Mouse (Mus musculus) CH12.LX (cell line): ENCODE data around the gene Tekt3. TPM values are rescaled to one million over a fixed set of nuclear protein-coding genes. Genes with fewer than 3 reads are reported as not detected.

ENCODE experiments used
- DNase-seq: peaks from one replicate; pipeline ENCODE4 v3.0.0-alpha.2; 2013; ENCODE audit errors: extremely low read depth
- H3K27ac ChIP-seq: 2 replicates; pipeline ENCODE4 v1.5.1; 2012; ENCODE audit warnings: low read depth, mild to moderate bottlenecking, control low read depth, moderate library complexity; ENCODE audit not compliant: insufficient read depth
- H3K27me3 ChIP-seq: replicated peaks from 2 replicates; pipeline ENCODE3; 2012; ENCODE audit warnings: inconsistent platforms
- H3K36me3 ChIP-seq, 2 experiments: replicated peaks in 1 of 2; 2 replicates each; pipeline versions ENCODE3 to v1.6.1; 2012; ENCODE audit warnings: inconsistent platforms in 1 of 2, low read length in 1 of 2, mild to moderate bottlenecking in 1 of 2, mixed read lengths in 1 of 2, moderate library complexity in 1 of 2; ENCODE audit not compliant: control insufficient read depth in 1 of 2, insufficient read depth in 1 of 2
- H3K4me1 ChIP-seq, 2 experiments: 2 replicates each; pipeline ENCODE4 v1.6.1; 2012; ENCODE audit warnings: inconsistent platforms in 1 of 2, moderate library complexity in 1 of 2; ENCODE audit not compliant: insufficient read depth in 2 of 2, control insufficient read depth in 1 of 2
- H3K4me2 ChIP-seq: 2 replicates; pipeline ENCODE4 v1.6.1; 2012; ENCODE audit warnings: low read depth, mild to moderate bottlenecking, control low read depth; ENCODE audit not compliant: poor library complexity, insufficient read depth, severe bottlenecking
- H3K4me3 ChIP-seq, 3 experiments: fragments of 150-350 bp in 1 of 3; sonication (generic) in 1 of 3; replicated peaks in 1 of 3; 2 replicates each; pipeline versions ENCODE3 to v1.5.1; 2011 to 2012; ENCODE audit warnings: low read depth in 2 of 3, low read length in 2 of 3, mild to moderate bottlenecking in 2 of 3, moderate library complexity in 2 of 3, control low read depth in 1 of 3, improper control_type of control experiment in 1 of 3, inconsistent platforms in 1 of 3, mixed read lengths in 1 of 3; ENCODE audit not compliant: poor library complexity in 1 of 3
- H3K79me2 ChIP-seq: replicated peaks from 2 replicates; pipeline ENCODE4 v1.6.1; 2012; ENCODE audit warnings: mild to moderate bottlenecking, moderate library complexity; ENCODE audit not compliant: control insufficient read depth, poor library complexity, insufficient read depth, severe bottlenecking; ENCODE audit errors: extremely low read depth
- H3K9ac ChIP-seq: 2 replicates; pipeline ENCODE4 v1.6.1; 2012; ENCODE audit warnings: low read depth, mild to moderate bottlenecking, control low read depth, moderate library complexity; ENCODE audit not compliant: insufficient read depth
- H3K9me3 ChIP-seq: replicated peaks from 2 replicates; pipeline ENCODE3; 2012; ENCODE audit warnings: low read length, inconsistent platforms, mixed read lengths
- BHLHE40 ChIP-seq: IDR thresholded peaks from 2 replicates; pipeline ENCODE4 v1.6.1; 2011; ENCODE audit warnings: mild to moderate bottlenecking, low read depth, low read length, improper control_type of control experiment
- CHD1 ChIP-seq: IDR thresholded peaks from 2 replicates; pipeline ENCODE4 v1.6.1; 2012; ENCODE audit warnings: low read depth, low read length, improper control_type of control experiment, inconsistent platforms
- CHD2 ChIP-seq: IDR thresholded peaks from 2 replicates; pipeline ENCODE4 v1.6.1; 2011; ENCODE audit warnings: low read length, improper control_type of control experiment
- CTCF ChIP-seq, 2 experiments: IDR thresholded peaks in 1 of 2; conservative IDR thresholded peaks in 1 of 2; 2 replicates each; pipeline ENCODE4 v1.5.1; 2011 to 2012; ENCODE audit warnings: low read depth in 2 of 2, low read length in 2 of 2, improper control_type of control experiment in 1 of 2, inconsistent platforms in 1 of 2, mild to moderate bottlenecking in 1 of 2, moderate library complexity in 1 of 2
- E2F4 ChIP-seq: IDR thresholded peaks from 2 replicates; pipeline ENCODE4 v1.6.1; 2011; ENCODE audit warnings: low read depth, low read length, improper control_type of control experiment; ENCODE audit not compliant: insufficient replicate concordance
- EP300 ChIP-seq: IDR thresholded peaks from 2 replicates; pipeline ENCODE4 v1.6.1; 2011; ENCODE audit warnings: low read length, improper control_type of control experiment
- ETS1 ChIP-seq: conservative IDR thresholded peaks from 2 replicates; pipeline ENCODE4 v1.6.1; 2012; ENCODE audit warnings: low read depth, mild to moderate bottlenecking, inconsistent platforms, low read length, improper control_type of control experiment, moderate library complexity
- IRF4 ChIP-seq: IDR thresholded peaks from 2 replicates; pipeline ENCODE4 v1.6.1; 2014; ENCODE audit warnings: low read depth, mild to moderate bottlenecking, inconsistent platforms, low read length, improper control_type of control experiment
- JUND ChIP-seq: conservative IDR thresholded peaks from 2 replicates; pipeline ENCODE4 v1.6.1; 2011; ENCODE audit warnings: low read depth, low read length, improper control_type of control experiment
- KAT2A ChIP-seq: IDR thresholded peaks from 2 replicates; pipeline ENCODE4 v1.6.1; 2012; ENCODE audit warnings: low read length, improper control_type of control experiment, inconsistent platforms; ENCODE audit not compliant: insufficient replicate concordance
- MAFK ChIP-seq: IDR thresholded peaks from 2 replicates; pipeline ENCODE4 v1.6.1; 2011; ENCODE audit warnings: low read length, improper control_type of control experiment; ENCODE audit not compliant: insufficient replicate concordance
- MAX ChIP-seq: IDR thresholded peaks from 2 replicates; pipeline ENCODE4 v1.6.1; 2011; ENCODE audit warnings: low read length, improper control_type of control experiment
- MAZ ChIP-seq: IDR thresholded peaks from 2 replicates; pipeline ENCODE4 v1.6.1; 2012; ENCODE audit warnings: low read depth, mild to moderate bottlenecking, inconsistent platforms, low read length, improper control_type of control experiment, moderate library complexity
- MEF2A ChIP-seq: IDR thresholded peaks from 2 replicates; pipeline ENCODE4 v1.6.1; 2014; ENCODE audit warnings: low read depth, mild to moderate bottlenecking, inconsistent platforms, low read length, improper control_type of control experiment, borderline replicate concordance
- MYC ChIP-seq: IDR thresholded peaks from 2 replicates; pipeline ENCODE4 v1.6.1; 2011; ENCODE audit warnings: low read depth, mild to moderate bottlenecking, improper control_type of control experiment, low read length
- NRF1 ChIP-seq: IDR thresholded peaks from 2 replicates; pipeline ENCODE4 v1.6.1; 2014; ENCODE audit warnings: low read depth, mild to moderate bottlenecking, inconsistent platforms, low read length, improper control_type of control experiment, moderate library complexity
- PAX5 ChIP-seq: IDR thresholded peaks from 2 replicates; pipeline ENCODE4 v1.6.1; 2012; ENCODE audit warnings: low read length, inconsistent platforms, mixed read lengths
- POLR2AphosphoS2 ChIP-seq: IDR thresholded peaks from 2 replicates; pipeline ENCODE4 v1.6.1; 2011; ENCODE audit warnings: low read depth, low read length, improper control_type of control experiment
- TCF12 ChIP-seq: IDR thresholded peaks from 2 replicates; pipeline ENCODE4 v1.6.1; 2014; ENCODE audit warnings: low read depth, mild to moderate bottlenecking, inconsistent platforms, low read length, improper control_type of control experiment
- UBTF ChIP-seq: IDR thresholded peaks from 2 replicates; pipeline ENCODE4 v1.6.1; 2012; ENCODE audit warnings: low read depth, mild to moderate bottlenecking, inconsistent platforms, low read length, improper control_type of control experiment, moderate library complexity
- USF2 ChIP-seq: conservative IDR thresholded peaks from 2 replicates; pipeline ENCODE4 v1.6.1; 2011; ENCODE audit warnings: low read depth, low read length, improper control_type of control experiment
- ZC3H11A ChIP-seq: IDR thresholded peaks from 2 replicates; pipeline ENCODE4 v1.6.1; 2012; ENCODE audit warnings: low read depth, mild to moderate bottlenecking, inconsistent platforms, low read length, improper control_type of control experiment
- ZKSCAN1 ChIP-seq: IDR thresholded peaks from 2 replicates; pipeline ENCODE4 v1.6.1; 2012; ENCODE audit warnings: low read depth, inconsistent platforms, low read length, improper control_type of control experiment, borderline replicate concordance
- ZMIZ1 ChIP-seq: IDR thresholded peaks from 2 replicates; pipeline ENCODE4 v1.6.1; 2012; ENCODE audit warnings: low read depth, mild to moderate bottlenecking, inconsistent platforms, low read length, improper control_type of control experiment
- ZNF384 ChIP-seq: IDR thresholded peaks from 2 replicates; pipeline ENCODE4 v1.6.1; 2012; ENCODE audit warnings: low read depth, low read length, improper control_type of control experiment, inconsistent platforms
- dilution Hi-C: fragments of 300-500 bp; cut with MboI; formaldehyde crosslinking; loops from 2 replicates; pipeline ENCODE4 v1.14.3; 2020; ENCODE audit warnings: low sequenced_read_pairs; ENCODE audit not compliant: extremely low pct_unique_long_range_greater_than_20kb, extremely low pct_ligation_motif_present
- in situ Hi-C: fragments of 300-500 bp; cut with MboI; formaldehyde crosslinking; loops from 3 replicates; pipeline ENCODE4 v1.14.3; 2019; ENCODE audit warnings: low sequenced_read_pairs, low pct_ligation_motif_present, low pct_unique_long_range_greater_than_20kb, mixed read lengths
- polyA plus RNA-seq: library from polyadenylated mRNA; unstranded; fragments of >175 nt; gene quantifications from 2 replicates; pipeline ENCODE4 v1.2.1, GENCODE M21; 2012; ENCODE audit warnings: low read depth; ENCODE audit not compliant: insufficient read length
- total RNA-seq, 2 experiments: library from RNA; depleted of rRNA; stranded (reverse); fragments of 300-350 nt in 1 of 2; fragments of >200 nt in 1 of 2; gene quantifications; 2 replicates each; pipeline ENCODE4 v1.2.3; 2012 to 2014

Gene Tekt3
- total and polyA plus RNA-seq, 3 experiments, result not detected

GRCm38 (mm10) chr11:63117266-63117665 is 55.8 kb downstream of the Tekt3 start:
- no peak overlapping the region for H3K4me3 ChIP-seq
- H3K9ac ChIP-seq, result no peak overlapping the region
- no peak for TF ChIP-seq USF2
- no peak for TF ChIP-seq E2F4
- TF ChIP-seq CTCF (conservative IDR thresholded peaks at IDR 0.05 in 1 of 2, IDR thresholded peaks at IDR 0.05 in 1 of 2; ENCODE audit: low read depth in 2 of 2, low read length in 2 of 2), result no peak
- no peak for TF ChIP-seq PAX5
- no peak for TF ChIP-seq NRF1
- TF ChIP-seq MAZ, result no peak
- TF ChIP-seq TCF12, result no peak
- no peak for TF ChIP-seq UBTF
- no peak for TF ChIP-seq CHD2
- no peak for TF ChIP-seq CHD1
- TF ChIP-seq, all 38 proteins: peak for 0
- Histone ChIP-seq H3K27ac (no peak overlapping the region), H3K4me1 (peaks cover 0 to 12% of the 10 kb centered on the region in 2 experiments; a peak in 3 of 4 replicates), H3K79me2 (no peaks in the 10 kb centered on the region), H3K4me2 (no peak overlapping the region), H3K36me3 (no peaks in the 10 kb centered on the region), H3K27me3 (peaks cover 2% of the 10 kb centered on the region), H3K9me3 (no peaks in the 10 kb centered on the region)
- in situ Hi-C loops, result no loop called here
- no peak for DNase-seq
- dilution Hi-C loops, result no loop called here

GRCm38 (mm10) chr11:63119791-63120190 is 58.3 kb downstream of the Tekt3 start:
- Histone ChIP-seq H3K9ac (no peak overlapping the region), H3K79me2 (no peaks in the 10 kb centered on the region), H3K4me1 (peaks cover 0 to 12% of the 10 kb centered on the region in 2 experiments; a peak in 3 of 4 replicates), H3K36me3 (no peaks in the 10 kb centered on the region), H3K4me3 (no peak overlapping the region), H3K9me3 (no peaks in the 10 kb centered on the region), H3K27me3 (peaks cover 6% of the 10 kb centered on the region), H3K4me2 (no peak overlapping the region), H3K27ac (no peak overlapping the region)
- no peak for TF ChIP-seq CHD1
- DNase-seq, result no peak
- in situ Hi-C loops, result no loop called here
- dilution Hi-C loops, result no loop called here

GRCm38 (mm10) chr11:63122249-63122648 is 60.8 kb downstream of the Tekt3 start:
- peaks cover 6% of the 10 kb centered on the region for H3K27me3 ChIP-seq
- no peaks in the 10 kb centered on the region for H3K36me3 ChIP-seq
- no peak overlapping the region for H3K4me3 ChIP-seq
- H3K9me3 ChIP-seq, result no peaks in the 10 kb centered on the region
- no peak overlapping the region for H3K9ac ChIP-seq
- DNase-seq, result peak; percentile 58
- no peak overlapping the region for H3K27ac ChIP-seq
- peaks cover 0 to 12% of the 10 kb centered on the region in 2 experiments; a peak in 3 of 4 replicates for H3K4me1 ChIP-seq
- H3K4me2 ChIP-seq, result no peak overlapping the region
- H3K79me2 ChIP-seq, result no peaks in the 10 kb centered on the region
- in situ Hi-C loops (no loop called here), dilution Hi-C loops (no loop called here)
- TF ChIP-seq ZMIZ1 (no peak), ETS1 (0 out of 2 replicates have a peak, but pooled peaks have one; percentile 21), MAX (no peak), CTCF (conservative IDR thresholded peaks at IDR 0.05 in 1 of 2, IDR thresholded peaks at IDR 0.05 in 1 of 2; ENCODE audit: low read depth in 2 of 2, low read length in 2 of 2) (no peak), BHLHE40 (peak; percentile 45), MYC (no peak), MEF2A (peak; percentile 22; the same call in 1 of the 2 replicates), EP300 (peak; percentile 62; the same call in 1 of the 2 replicates), MAFK (peak; percentile 75), POLR2AphosphoS2 (no peak), IRF4 (peak; percentile 81), KAT2A (no peak), JUND (no peak), ZC3H11A (no peak), ZKSCAN1 (no peak), ZNF384 (no peak)
